Mouse (Mus musculus) layer of hippocampus, adult 6 months (tissue): ENCODE data around the gene Faap20. TPM values are rescaled to one million over a fixed set of nuclear protein-coding genes. Genes with fewer than 3 reads are reported as not detected.

Source experiments
- long read RNA-seq, 2 experiments: library from polyadenylated mRNA; unstranded; transcript quantifications; one replicate each; pipeline ENCODE4 v2.0.0; 2019 to 2020
- polyA plus RNA-seq: library from polyadenylated mRNA; unstranded; fragments of <200 nt; fragmentation: Nextera tagmentation; gene quantifications from 2 replicates; pipeline ENCODE4 v1.2.3, GENCODE M21; 2021

Gene Faap20
- 34.0 and 38.9 TPM in 2 replicates for polyA plus RNA-seq
- long read RNA-seq, experiment 1, transcript Faap20-210 (4 exons, 1,076 nt): major isoform, 18 of 44 reads
- long read RNA-seq, experiment 1, partial matches to known transcripts: 2 of 44 reads
- long read RNA-seq, experiment 1, other reads (novel, unspliced or antisense): 18 of 44 reads
- long read RNA-seq, experiment 2, transcript Faap20-210 (4 exons, 1,076 nt): major isoform, 14 of 43 reads
- long read RNA-seq, experiment 2, transcript Faap20-201 (3 exons, 1,479 nt): minor isoform, 13 of 43 reads
- long read RNA-seq, experiment 2, partial matches to known transcripts: 4 of 43 reads
- long read RNA-seq, experiment 2, other reads (novel, unspliced or antisense): 10 of 43 reads

GRCm38 (mm10) chr4:155249648-155250351, at the start of gene Faap20:
Gene Faap20, plus strand, starts transcription at chr4:155249802.

GRCm38 (mm10) chr4:155222552-155222840, 27.1 kb upstream of the Faap20 start, which contains the start of gene Ski:
Gene Ski, minus strand, starts transcription at chr4:155222592.

Other genes with a start within 250 kb of the Faap20 start
- gene Plch2, start 193.0 kb upstream of the Faap20 start, polyA plus RNA-seq: 15.6 and 18.7 TPM in 2 replicates
- 8.9 and 10.7 TPM in 2 replicates for gene Pex10, start 182.8 kb upstream of the Faap20 start, polyA plus RNA-seq
- 202 and 207 TPM in 2 replicates for gene Rer1, start 163.4 kb upstream of the Faap20 start, polyA plus RNA-seq
- 3.4 and 5.5 TPM in 2 replicates for gene Morn1, start 163.2 kb upstream of the Faap20 start, polyA plus RNA-seq
- 15.4 and 15.8 TPM in 2 replicates for gene Ski, start 27.2 kb upstream of the Faap20 start, polyA plus RNA-seq
- gene Prkcz, start 111.6 kb downstream of the Faap20 start, polyA plus RNA-seq: 92.9 and 103 TPM in 2 replicates
- gene Gabrd, start 148.3 kb downstream of the Faap20 start, polyA plus RNA-seq: 30.7 and 34.2 TPM in 2 replicates
- gene Cfap74, start 159.4 kb downstream of the Faap20 start, polyA plus RNA-seq: 5.1 and 5.3 TPM in 2 replicates
- 7.6 and 8.3 TPM in 2 replicates for gene Tmem52, start 219.3 kb downstream of the Faap20 start, polyA plus RNA-seq
- gene Gnb1, start 241.6 kb downstream of the Faap20 start, polyA plus RNA-seq: 837 and 1,392 TPM in 2 replicates